Mouse (Mus musculus): ENCODE results near the gene Macrod2.

GRCm38 (mm10) chr2:140664381-140664780 is 269.3 kb downstream of the Macrod2 start:
- no peak for TF ChIP-seq CTCF (IDR thresholded peaks at IDR 0.05; ENCODE audit: insufficient read depth, low read depth, low read length)
- TF ChIP-seq POLR2A (IDR thresholded peaks at IDR 0.05; ENCODE audit: insufficient read depth, low read depth, low read length), result no peak
